Mouse (Mus musculus) liver, postnatal 0 days (tissue): ENCODE data around the gene Alkbh7. TPM values are rescaled to one million over a fixed set of nuclear protein-coding genes. Genes with fewer than 3 reads are reported as not detected.
A peak's percentile ranks its signal among the peaks of the same experiment; 100 is the strongest.

Source experiments
- ATAC-seq: fragments of 200-750 bp; cut with Nextera tagmentation; 2 replicates; pipeline ENCODE4 v1.8.0; 2017; ENCODE audit warnings: mild to moderate bottlenecking, moderate library complexity
- DNase-seq: peaks from one replicate; pipeline ENCODE4 v3.0.0-alpha.2; 2016
- H3K27ac ChIP-seq: fragments of 300-500 bp; sonication (generic); 2 replicates; pipeline ENCODE4 v1.5.1; 2014; ENCODE audit warnings: antibody characterized with exemption, moderate library complexity, mild to moderate bottlenecking, low read depth
- H3K27me3 ChIP-seq: fragments of 300-500 bp; sonication (generic); 2 replicates; pipeline ENCODE4 v1.6.1; 2014; ENCODE audit warnings: low read length, control low read depth, mixed read lengths; ENCODE audit not compliant: insufficient read depth
- H3K36me3 ChIP-seq: fragments of 300-500 bp; sonication (generic); replicated peaks from 2 replicates; pipeline ENCODE4 v1.6.1; 2014; ENCODE audit warnings: mild to moderate bottlenecking, control low read depth, low read length, moderate library complexity, mixed read lengths; ENCODE audit not compliant: insufficient read depth
- H3K4me1 ChIP-seq: fragments of 300-500 bp; sonication (generic); 2 replicates; pipeline ENCODE4 v1.6.1; 2014; ENCODE audit warnings: antibody characterized with exemption, mild to moderate bottlenecking, control low read depth; ENCODE audit not compliant: insufficient read depth
- H3K4me2 ChIP-seq: fragments of 300-500 bp; sonication (generic); 2 replicates; pipeline ENCODE4 v1.6.1; 2014; ENCODE audit warnings: low read depth, mild to moderate bottlenecking, low read length, moderate library complexity, mixed read lengths
- H3K4me3 ChIP-seq: fragments of 300-500 bp; sonication (generic); 2 replicates; pipeline ENCODE4 v1.5.1; 2014; ENCODE audit warnings: low read depth, low read length
- H3K9ac ChIP-seq: fragments of 300-500 bp; sonication (generic); replicated peaks from 2 replicates; pipeline ENCODE4 v1.6.1; 2014; ENCODE audit warnings: mild to moderate bottlenecking, moderate library complexity
- H3K9me3 ChIP-seq: fragments of 300-500 bp; sonication (generic); 2 replicates; pipeline ENCODE4 v1.6.1; 2016; ENCODE audit warnings: mild to moderate bottlenecking, control low read depth, low read length, mixed read lengths
- CTCF ChIP-seq: sonication (generic); IDR thresholded peaks from 2 replicates; pipeline ENCODE4 v1.5.1; 2016; ENCODE audit warnings: antibody characterized with exemption, low read depth
- EP300 ChIP-seq: IDR thresholded peaks from 2 replicates; pipeline ENCODE4 v1.6.1; 2016; ENCODE audit warnings: antibody characterized with exemption, low read depth, mild to moderate bottlenecking
- WGBS: fragments of 180-500 bp; shearing (Covaris S2); extraction: QIAGEN DNeasy Blood & Tissue Kit; methylation state at CpG from one replicate; pipeline ENCODE4 v1.1.7; 2014; ENCODE audit not compliant: insufficient replicate concordance; 5-methylcytosine and 5-hydroxymethylcytosine counted together
- polyA plus RNA-seq: library from polyadenylated mRNA; unstranded; fragments of >200 nt; fragmentation: Nextera tagmentation; extraction: Ambion mirVana; gene quantifications from 2 replicates; pipeline ENCODE4 v1.2.1, GENCODE M21; 2015

Alkbh7 gene
- polyA plus RNA-seq, 1 experiment from 2014 or later, result 23.9 TPM

DNA sequence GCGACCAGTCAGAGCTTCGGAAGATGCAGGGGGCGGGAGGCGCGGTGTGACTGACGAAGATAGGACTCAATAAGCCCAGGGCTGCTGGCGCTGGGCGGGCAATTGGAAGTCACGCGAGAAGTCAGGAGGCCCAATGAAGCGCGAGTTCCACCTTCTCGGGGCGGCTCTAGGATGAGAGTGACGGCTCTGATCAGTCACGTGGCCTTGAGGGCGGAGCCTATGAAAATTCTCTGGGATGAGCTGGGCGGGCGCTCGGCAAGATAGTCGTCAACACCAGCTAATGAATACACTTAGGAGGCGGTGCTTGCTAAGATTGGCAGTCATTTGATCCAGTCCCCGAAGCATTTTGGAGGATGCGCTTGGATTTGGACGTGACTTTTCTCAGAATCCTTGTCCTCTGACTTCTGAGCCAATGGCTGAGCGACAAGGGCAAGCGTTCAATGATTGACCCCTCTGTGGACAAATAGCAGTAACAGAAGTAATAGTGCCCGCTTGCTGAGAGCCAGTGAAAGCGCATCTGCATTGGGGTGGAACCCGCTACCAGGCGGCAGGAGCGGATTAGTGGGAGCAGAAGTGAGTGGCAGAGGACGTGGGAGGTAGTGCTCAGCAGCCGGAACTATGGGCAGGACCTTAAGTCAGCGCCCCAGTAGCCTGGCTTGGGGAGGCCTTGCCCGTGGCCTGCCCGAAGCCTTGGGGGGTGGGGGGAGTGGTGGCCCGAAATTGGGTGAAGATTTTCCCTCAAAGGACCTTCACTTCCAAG lies 34.7 kb downstream of the Alkbh7 start:
- H3K9ac ChIP-seq, result peak overlapping the region; percentile 64
- peaks cover 19% of the 10 kb centered on the region for H3K36me3 ChIP-seq
- TF ChIP-seq CTCF (0 out of 2 replicates have a peak, but pooled peaks have one; percentile 13), EP300 (0 out of 2 replicates have a peak, but pooled peaks have one; percentile 32)
- H3K9me3 ChIP-seq, result no peaks in the 10 kb centered on the region
- peaks cover 22% of the 10 kb centered on the region for H3K4me1 ChIP-seq
- H3K27me3 ChIP-seq, result no peaks in the 10 kb centered on the region
- WGBS, result under 1% methylated on average over 38 of the region's 38 CpGs
- H3K4me3 ChIP-seq, result peak overlapping the region; percentile 72
- DNase-seq, result peak; percentile 99
- H3K27ac ChIP-seq, result peak overlapping the region; percentile 91
- peak overlapping the region; percentile 87 for H3K4me2 ChIP-seq
- ATAC-seq, result peak; percentile 89

DNA sequence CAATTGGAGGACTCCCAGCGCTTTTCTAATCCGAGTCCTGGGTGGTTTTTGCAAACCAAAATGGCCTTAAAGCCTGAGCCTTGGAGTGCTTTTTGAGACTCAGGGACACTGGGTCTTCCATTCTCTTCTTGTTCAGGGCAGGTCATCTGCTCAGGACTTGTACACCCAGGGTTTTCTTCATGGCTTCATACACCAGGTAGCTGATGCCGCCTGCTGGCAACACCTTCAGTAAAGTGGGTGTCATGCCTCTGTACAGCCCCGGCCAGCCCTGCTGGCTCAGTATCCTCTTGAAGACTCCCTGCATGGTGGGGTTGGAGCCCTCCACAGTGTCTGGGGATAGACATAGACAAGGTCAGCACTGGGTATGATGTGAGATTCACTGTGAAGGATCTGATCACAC lies 35.7 kb downstream of the Alkbh7 start:
- TF ChIP-seq EP300, result no peak
- peak; percentile 11; the same call in 1 of the 2 replicates for TF ChIP-seq CTCF
- ATAC-seq (no peak), DNase-seq (no peak)
- H3K4me2 ChIP-seq, result peak overlapping the region; percentile 82; the same call in 1 of the 2 replicates
- H3K4me1 ChIP-seq, result peaks cover 22% of the 10 kb centered on the region
- H3K27ac ChIP-seq, result 0 out of 2 replicates have a peak overlapping the region, but pooled peaks have one; percentile 91
- WGBS, result 78% methylated on average over 4 of the region's 4 CpGs
- no peak overlapping the region for H3K4me3 ChIP-seq
- peaks cover 9% of the 10 kb centered on the region for H3K36me3 ChIP-seq
- no peak overlapping the region for H3K9ac ChIP-seq
- H3K27me3 ChIP-seq, result no peaks in the 10 kb centered on the region
- H3K9me3 ChIP-seq, result no peaks in the 10 kb centered on the region

DNA sequence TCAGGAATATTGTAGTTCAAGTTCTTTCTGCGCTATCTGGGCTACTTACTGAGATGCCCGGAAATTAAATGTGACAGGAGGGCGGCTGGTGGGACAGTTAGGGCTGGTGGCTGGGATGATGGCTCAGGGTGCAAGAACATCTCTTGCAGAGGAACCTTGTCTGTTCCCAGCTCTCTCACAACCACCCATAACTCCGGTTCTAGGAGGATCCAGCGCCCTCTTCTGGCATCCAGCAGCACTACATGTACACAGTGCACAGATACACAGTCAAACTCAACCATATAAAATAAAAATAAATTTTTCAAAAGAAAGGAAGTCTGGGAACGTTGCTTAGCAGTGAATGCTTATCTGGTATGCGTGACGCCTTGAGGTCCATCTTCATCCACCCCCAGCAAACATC lies 41.8 kb downstream of the Alkbh7 start:
- ATAC-seq (no peak), DNase-seq (no peak)
- Histone ChIP-seq H3K4me2 (no peak overlapping the region), H3K4me3 (no peak overlapping the region), H3K27ac (no peak overlapping the region), H3K9me3 (no peaks in the 10 kb centered on the region), H3K36me3 (no peaks in the 10 kb centered on the region), H3K27me3 (no peaks in the 10 kb centered on the region), H3K9ac (no peak overlapping the region), H3K4me1 (no peaks in the 10 kb centered on the region; the same call in 1 of the 2 replicates)
- TF ChIP-seq EP300 (no peak), CTCF (peak; percentile 50)
- 40% methylated on average over 8 of the region's 8 CpGs for WGBS

DNA sequence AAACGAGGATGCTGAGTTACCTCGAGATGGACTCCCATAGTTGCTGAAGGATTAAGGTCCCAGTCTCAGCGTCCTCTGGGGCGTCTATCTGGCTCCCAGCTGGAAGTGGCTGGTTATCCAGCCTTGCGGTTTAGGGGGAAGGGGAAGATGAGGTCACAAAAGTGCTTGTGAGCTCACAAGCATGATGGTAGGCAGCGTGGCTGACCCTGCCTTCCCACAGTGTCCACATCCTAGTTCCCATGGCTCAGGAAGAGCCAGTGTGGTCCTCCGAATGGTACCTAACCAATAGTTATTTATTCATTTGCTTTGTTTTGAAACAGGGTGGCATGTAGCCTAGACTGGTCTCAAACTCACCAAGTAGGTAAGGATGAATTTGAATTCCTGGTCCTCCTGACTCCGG lies 44.4 kb downstream of the Alkbh7 start, which contains the start of gene Slc25a41:
Gene Slc25a41, minus strand, starts transcription at position 101 of the 400 bp plus-strand sequence.
- TF ChIP-seq CTCF, result no peak
- no peak for TF ChIP-seq EP300
- H3K4me2 ChIP-seq, result no peak within 1 kb of the TSS
- no peaks in the 10 kb centered on the region for H3K9me3 ChIP-seq
- no peak for ATAC-seq
- 74% methylated on average over 8 of the region's 8 CpGs for WGBS
- no peak within 1 kb of the TSS for H3K4me3 ChIP-seq
- H3K27me3 ChIP-seq, result no peaks in the 10 kb centered on the region
- no peak within 1 kb of the TSS for H3K27ac ChIP-seq
- no peak within 1 kb of the TSS for H3K9ac ChIP-seq
- H3K4me1 ChIP-seq, result no peaks in the 10 kb centered on the region; the same call in 1 of the 2 replicates
- 0 out of 2 replicates have a peak, but pooled peaks cover 3% of the 10 kb centered on the region for H3K36me3 ChIP-seq
- DNase-seq, result no peak

DNA sequence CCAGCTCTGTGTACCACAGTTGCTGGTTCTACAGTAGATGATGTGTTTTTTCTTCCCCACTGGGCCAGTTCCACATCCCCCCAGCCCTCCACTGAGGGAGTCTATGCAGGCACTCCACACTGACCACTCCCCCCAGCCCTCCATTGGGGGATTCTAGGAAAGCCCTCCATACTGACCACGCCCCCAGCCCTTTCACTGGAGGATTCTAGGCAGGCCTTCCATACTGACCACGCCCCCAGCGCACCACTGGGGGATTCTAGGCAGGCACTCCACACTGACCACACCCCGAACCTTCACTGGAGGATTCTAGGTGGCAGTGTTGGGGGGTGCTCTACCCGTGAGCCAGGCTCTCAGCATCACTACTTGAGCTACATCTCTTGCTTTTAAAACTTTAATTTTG lies 50.3 kb downstream of the Alkbh7 start:
- Histone ChIP-seq H3K36me3 (peaks cover 13% of the 10 kb centered on the region; the same call in 1 of the 2 replicates), H3K4me1 (no peaks in the 10 kb centered on the region), H3K27me3 (no peaks in the 10 kb centered on the region), H3K4me3 (no peak overlapping the region), H3K27ac (no peak overlapping the region), H3K4me2 (no peak overlapping the region), H3K9ac (no peak overlapping the region), H3K9me3 (no peaks in the 10 kb centered on the region)
- WGBS, result 69% methylated on average over 5 of the region's 5 CpGs
- DNase-seq (no peak), ATAC-seq (no peak)
- TF ChIP-seq EP300, result no peak
- TF ChIP-seq CTCF, result no peak

DNA sequence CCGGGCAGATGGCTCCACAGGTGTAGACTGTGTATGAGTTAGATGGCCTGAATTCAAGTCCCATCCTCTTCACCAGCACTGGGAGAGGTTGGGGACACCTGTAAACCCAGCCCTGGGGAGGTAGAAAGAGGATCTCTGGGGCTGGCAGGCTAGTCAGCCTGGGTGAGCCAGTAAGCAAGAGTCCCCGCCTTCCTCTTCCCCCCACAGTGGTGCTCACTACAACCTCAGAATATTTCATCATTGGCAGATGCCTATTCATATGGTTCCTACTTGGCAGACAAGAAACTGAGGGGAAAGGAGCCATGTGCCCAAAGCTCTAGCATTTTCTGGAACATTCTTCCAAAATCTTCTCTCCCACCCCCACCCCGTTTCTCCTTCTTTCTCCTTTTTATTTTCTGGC lies 51.7 kb downstream of the Alkbh7 start:
- H3K27me3 ChIP-seq, result no peaks in the 10 kb centered on the region
- H3K36me3 ChIP-seq, result peaks cover 26% of the 10 kb centered on the region
- WGBS, result 70% methylated on average over 3 of the region's 3 CpGs
- no peak overlapping the region for H3K27ac ChIP-seq
- ATAC-seq (no peak), DNase-seq (no peak)
- no peak overlapping the region for H3K4me2 ChIP-seq
- no peaks in the 10 kb centered on the region for H3K9me3 ChIP-seq
- no peak overlapping the region for H3K4me3 ChIP-seq
- H3K9ac ChIP-seq, result no peak overlapping the region
- H3K4me1 ChIP-seq, result no peaks in the 10 kb centered on the region
- TF ChIP-seq EP300 (no peak), CTCF (no peak)

Other genes with a start within 250 kb of the Alkbh7 start
- gene Nrtn, start 239.8 kb upstream of the Alkbh7 start, polyA plus RNA-seq, result 1.2 and 2.2 TPM in 2 replicates
- gene Dus3l, start 232.6 kb upstream of the Alkbh7 start, polyA plus RNA-seq, result 9.1 TPM in 2 replicates
- gene Prr22, start 227.1 kb upstream of the Alkbh7 start, polyA plus RNA-seq, result 0.20 and 0.23 TPM in 2 replicates
- 3.1 and 3.6 TPM in 2 replicates for gene Rfx2, start 166.3 kb upstream of the Alkbh7 start, polyA plus RNA-seq
- gene Acsbg2, start 122.9 kb upstream of the Alkbh7 start, polyA plus RNA-seq, result not detected in 2 replicates
- gene 1700061G19Rik, start 121.9 kb upstream of the Alkbh7 start, polyA plus RNA-seq, result 0.04 TPM in 1 of 2 replicates, not detected in the other
- 4.6 and 4.8 TPM in 2 replicates for gene Mllt1, start 61.9 kb upstream of the Alkbh7 start, polyA plus RNA-seq
- gene Acer1, start 15.2 kb upstream of the Alkbh7 start, polyA plus RNA-seq, result not detected in 2 replicates
- gene Clpp, start 7.0 kb upstream of the Alkbh7 start, polyA plus RNA-seq, result 68.2 and 71.3 TPM in 2 replicates
- gene Pspn, start 2.7 kb downstream of the Alkbh7 start, polyA plus RNA-seq, result not detected in 2 replicates
- gene Gtf2f1, start 13.9 kb downstream of the Alkbh7 start, polyA plus RNA-seq, result 26.7 and 31.3 TPM in 2 replicates
- 0.09 and 0.18 TPM in 2 replicates for gene Gm17949, start 14.1 kb downstream of the Alkbh7 start, polyA plus RNA-seq
- 14.6 and 16.6 TPM in 2 replicates for gene Khsrp, start 34.2 kb downstream of the Alkbh7 start, polyA plus RNA-seq
- not detected in 2 replicates for gene Slc25a41, start 44.3 kb downstream of the Alkbh7 start, polyA plus RNA-seq
- gene Crb3, start 61.8 kb downstream of the Alkbh7 start, polyA plus RNA-seq, result 33.0 and 39.9 TPM in 2 replicates
- 12.7 and 12.8 TPM in 2 replicates for gene Slc25a23, start 62.5 kb downstream of the Alkbh7 start, polyA plus RNA-seq
- 3.5 and 4.9 TPM in 2 replicates for gene Dennd1c, start 81.2 kb downstream of the Alkbh7 start, polyA plus RNA-seq
- gene Tubb4a, start 90.4 kb downstream of the Alkbh7 start, polyA plus RNA-seq, result 0.23 and 0.30 TPM in 2 replicates
- 0.21 and 0.56 TPM in 2 replicates for gene Tnfsf9, start 108.0 kb downstream of the Alkbh7 start, polyA plus RNA-seq
- not detected in 2 replicates for gene Cd70, start 152.4 kb downstream of the Alkbh7 start, polyA plus RNA-seq
- gene Tnfsf14, start 196.8 kb downstream of the Alkbh7 start, polyA plus RNA-seq, result 1.7 and 1.9 TPM in 2 replicates
- gene C3, start 230.8 kb downstream of the Alkbh7 start, polyA plus RNA-seq, result 1,136 and 1,364 TPM in 2 replicates